Mouse (Mus musculus) heart, postnatal 0 days (tissue): ENCODE results near the gene Prdm16.

Source experiments
- CTCF ChIP-seq: IDR thresholded peaks from 2 replicates; pipeline ENCODE4 v1.5.1; 2016; ENCODE audit warnings: antibody characterized with exemption, control low read depth, low read depth
- EP300 ChIP-seq: IDR thresholded peaks from 2 replicates; pipeline ENCODE4 v1.6.1; 2016; ENCODE audit warnings: antibody characterized with exemption, low read depth

GRCm38 (mm10) chr4:154549961-154550393, 86.7 kb downstream of the Prdm16 start:
- TF ChIP-seq EP300 (no peak), CTCF (no peak)
